ENCODE assay signal across 14 mouse cellular contexts in the genomic region with DNA sequence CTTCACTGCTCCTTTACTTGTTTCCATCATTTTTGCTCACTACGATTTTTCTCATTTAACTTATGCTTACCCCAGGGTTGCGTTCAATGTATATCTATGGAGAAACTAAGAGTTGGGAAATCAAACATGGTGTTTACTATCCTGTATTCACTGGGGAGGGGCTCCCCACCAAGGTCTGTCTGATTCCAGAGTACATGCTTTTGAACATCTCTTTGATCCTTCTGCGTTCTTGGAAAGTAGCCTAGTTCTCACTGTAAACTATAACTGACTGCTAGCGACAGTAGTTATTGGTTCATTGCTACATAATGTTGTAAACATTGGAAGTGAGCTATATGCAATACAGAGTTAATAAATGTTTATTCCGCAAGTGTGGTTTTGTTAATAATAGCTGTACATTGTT.
"Had no signal": no experiment of that assay in that cellular context is flagged by ENCODE, and none has a peak within 500 bp of the region (broad histone marks: within the 10 kb centered on the region; RNA-seq: fewer than 3 reads in every experiment).

No protein-coding gene starts in this region.

- H3K9me3 ChIP-seq: limb, embryonic 15.5 days; liver, embryonic 13.5 days; midbrain, embryonic 12.5 days; neural tube, embryonic 15.5 days had no signal

- H3K4me2 ChIP-seq: limb, embryonic 15.5 days; liver, embryonic 13.5 days; midbrain, embryonic 12.5 days; neural tube, embryonic 15.5 days had no signal

- H3K9ac ChIP-seq: limb, embryonic 15.5 days; liver, embryonic 13.5 days; midbrain, embryonic 12.5 days; neural tube, embryonic 15.5 days had no signal

- H3K4me3 ChIP-seq: limb, embryonic 15.5 days; liver, embryonic 13.5 days; midbrain, embryonic 12.5 days; myocyte; neural tube, embryonic 15.5 days had no signal

- H3K27me3 ChIP-seq: limb, embryonic 15.5 days; liver, embryonic 13.5 days; neural tube, embryonic 15.5 days had no signal

- H3K27ac ChIP-seq: kidney, postnatal 0 days; limb, embryonic 15.5 days; liver, embryonic 13.5 days; midbrain, embryonic 12.5 days; neural tube, embryonic 15.5 days; stomach, postnatal 0 days had no signal

- DNase-seq: kidney, adult 11 months; kidney, adult 9 months; kidney, postnatal 36 days; layer of hippocampus, adult 9-11 months; layer of hippocampus, postnatal 36 days; liver, embryonic 13.5 days; right cerebral cortex, adult 18-20 months; thymus, postnatal 4 days had no signal

- H3K36me3 ChIP-seq: limb, embryonic 15.5 days; liver, embryonic 13.5 days; midbrain, embryonic 12.5 days; neural tube, embryonic 15.5 days had no signal

- H3K4me1 ChIP-seq: limb, embryonic 15.5 days; liver, embryonic 13.5 days; neural tube, embryonic 15.5 days had no signal
